Mouse (Mus musculus): ENCODE data around the gene Mtf1. TPM values are rescaled to one million over a fixed set of nuclear protein-coding genes. Genes with fewer than 3 reads are reported as not detected.

Gene Mtf1
- polyA plus RNA-seq (2017; shearing (Covaris generic)), result 10 to 100 TPM; 20.1 to 23.4 TPM

DNA sequence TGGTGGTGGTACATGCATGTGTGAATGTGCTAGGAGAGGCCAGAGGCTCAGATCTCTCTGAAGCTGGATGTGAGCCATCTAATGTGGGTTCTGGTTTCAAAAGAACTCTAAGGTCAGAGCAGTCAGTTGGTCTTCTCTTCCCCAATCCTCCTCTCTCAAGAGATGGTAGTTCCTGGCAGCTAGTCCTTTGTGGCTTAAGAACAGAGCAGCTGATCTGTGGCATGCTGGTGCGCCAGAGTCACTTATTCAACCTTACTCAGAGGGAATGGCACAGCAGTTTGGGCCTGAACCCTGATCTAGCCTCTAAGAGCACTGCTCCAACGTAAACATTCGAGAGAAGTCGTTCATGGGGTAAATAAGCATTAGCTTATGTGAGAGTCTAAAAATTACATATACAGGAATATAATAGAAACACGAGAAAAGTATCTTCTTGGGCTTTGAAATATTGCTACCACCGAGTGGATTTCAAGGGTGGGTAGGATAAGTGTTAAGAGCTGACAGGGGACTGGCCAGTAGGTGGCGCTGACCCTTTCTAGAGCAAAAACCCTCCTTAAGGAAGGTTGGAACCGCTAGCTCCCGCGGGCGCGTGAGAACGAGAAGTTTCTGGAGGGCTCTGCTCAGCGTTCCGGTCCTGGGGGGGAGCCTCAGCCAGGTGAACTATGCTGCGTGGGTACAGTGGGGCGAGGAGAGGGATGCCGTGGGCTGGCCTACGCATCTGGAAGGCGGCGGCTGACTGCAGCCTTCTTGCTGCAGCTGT lies at the start of gene Mtf1:
Mtf1 (plus strand) TSS at position 553 of the 757 bp plus-strand sequence.

DNA sequence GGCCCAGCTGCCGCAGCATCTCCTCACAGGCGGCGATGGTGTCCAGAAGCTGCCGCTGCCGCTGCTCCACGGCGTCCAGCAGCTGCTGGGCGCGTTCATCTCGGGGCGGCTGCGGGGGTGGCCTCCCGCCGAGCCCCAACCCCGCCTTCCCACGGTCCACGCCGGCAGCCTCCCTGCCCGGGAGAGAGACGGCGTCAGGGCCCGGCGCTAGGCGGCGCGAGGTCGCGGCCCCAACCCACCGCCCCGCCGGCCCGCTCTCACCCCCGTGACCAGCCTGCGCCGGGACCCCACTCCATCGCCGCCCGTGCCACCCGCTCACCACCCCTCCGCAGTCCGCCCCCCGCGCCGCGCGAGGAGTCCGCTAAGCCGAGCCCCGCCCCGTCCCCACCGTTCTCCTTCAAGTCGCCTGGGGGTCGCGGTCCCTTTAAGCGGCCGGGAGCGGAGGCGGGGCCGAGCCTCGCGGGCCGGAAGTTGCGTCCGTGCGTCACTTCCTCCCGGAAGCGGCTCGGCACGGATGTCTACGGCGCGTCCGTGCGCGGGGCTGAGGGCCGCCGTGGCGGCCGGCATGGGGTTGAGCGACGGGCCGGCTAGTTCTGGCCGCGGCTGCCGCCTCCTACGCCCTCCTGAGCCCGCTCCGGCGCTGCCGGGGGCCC lies 48.5 kb downstream of the Mtf1 start, which contains the start of gene Yrdc:
Yrdc (plus strand) TSS at position 419 of the 653 bp plus-strand sequence.

DNA sequence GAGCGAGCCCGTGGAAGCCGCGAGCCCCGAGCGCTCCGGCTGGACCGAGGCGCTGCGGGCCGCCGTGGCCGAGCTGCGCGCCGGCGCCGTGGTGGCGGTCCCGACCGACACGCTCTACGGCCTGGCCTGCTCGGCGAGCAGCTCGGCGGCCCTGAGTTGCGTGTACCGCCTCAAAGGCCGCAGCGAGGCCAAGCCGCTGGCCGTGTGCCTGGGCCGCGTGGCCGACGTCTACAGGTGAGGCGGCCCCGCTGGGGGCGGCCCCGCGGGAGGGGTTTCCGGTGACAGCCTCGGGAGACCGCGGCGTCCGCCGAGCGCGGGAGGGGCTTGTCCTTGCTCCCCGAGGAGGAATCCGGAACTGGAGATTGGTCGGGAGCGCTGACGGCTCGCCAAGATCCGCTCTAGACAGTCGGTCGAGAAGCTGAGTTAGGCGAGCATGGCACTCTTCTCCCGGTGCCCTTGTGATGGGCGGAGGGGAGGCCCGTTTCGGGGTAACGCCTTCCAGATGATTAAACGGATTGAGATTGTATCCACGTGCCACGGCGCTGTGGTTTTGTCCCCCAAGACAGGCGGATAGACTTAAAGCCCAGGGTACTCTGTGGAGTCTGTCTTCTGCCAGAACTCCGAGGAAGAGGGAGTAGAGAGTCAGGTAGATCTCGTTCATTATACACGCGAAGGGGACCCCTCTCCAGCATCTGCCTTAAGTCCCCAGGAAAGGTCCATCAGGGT lies 49.2 kb downstream of the Mtf1 start, which contains the start of gene 1110065P20Rik:
1110065P20Rik (minus strand) TSS at position 264 of the 726 bp plus-strand sequence.

DNA sequence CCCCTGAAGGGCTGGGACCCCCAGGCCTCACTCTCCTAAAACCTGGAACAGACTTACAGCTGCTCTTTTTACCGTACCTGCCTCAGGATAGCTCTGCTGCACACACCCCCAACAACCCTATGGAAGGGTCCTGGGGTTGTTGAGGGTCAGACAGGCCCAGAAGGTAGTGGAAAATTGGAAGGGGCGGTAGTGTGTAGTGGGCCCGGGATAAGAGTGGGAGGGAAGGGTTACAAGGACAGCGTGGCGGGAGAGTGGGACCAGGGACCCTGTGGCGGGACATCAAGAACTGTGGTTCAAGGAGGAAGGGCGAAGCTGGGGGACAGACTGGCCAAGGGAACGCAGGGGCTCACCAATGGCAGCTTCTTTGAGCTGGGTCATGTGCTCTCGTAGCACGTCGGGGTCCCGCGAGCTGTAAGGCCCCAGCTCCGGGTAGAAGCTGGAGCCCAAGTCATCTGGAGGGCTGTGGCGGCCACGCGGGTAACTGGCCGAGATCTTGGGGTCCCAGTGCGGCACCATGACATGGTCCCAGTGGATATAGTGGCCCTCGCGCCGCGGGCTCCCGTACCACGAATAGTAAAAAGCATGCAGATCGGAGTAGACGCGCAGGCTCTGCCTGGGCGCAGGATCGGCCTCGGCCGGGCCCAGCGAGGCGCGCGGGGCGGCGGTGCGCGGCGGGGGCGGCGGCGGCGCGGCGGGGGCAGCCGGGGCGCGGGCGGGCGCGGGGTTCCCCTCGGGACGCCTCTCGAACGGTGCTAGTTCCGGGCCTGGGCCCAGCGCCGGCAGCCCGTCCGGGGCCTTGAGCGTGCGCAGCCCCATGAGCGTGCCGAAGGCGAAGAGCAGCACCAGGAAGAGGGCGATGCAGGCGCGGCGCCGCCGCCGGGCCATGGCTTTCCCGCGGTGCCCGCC lies 59.6 kb downstream of the Mtf1 start, which contains the start of gene Maneal:
Maneal (minus strand) TSS at position 889 of the 906 bp plus-strand sequence.

DNA sequence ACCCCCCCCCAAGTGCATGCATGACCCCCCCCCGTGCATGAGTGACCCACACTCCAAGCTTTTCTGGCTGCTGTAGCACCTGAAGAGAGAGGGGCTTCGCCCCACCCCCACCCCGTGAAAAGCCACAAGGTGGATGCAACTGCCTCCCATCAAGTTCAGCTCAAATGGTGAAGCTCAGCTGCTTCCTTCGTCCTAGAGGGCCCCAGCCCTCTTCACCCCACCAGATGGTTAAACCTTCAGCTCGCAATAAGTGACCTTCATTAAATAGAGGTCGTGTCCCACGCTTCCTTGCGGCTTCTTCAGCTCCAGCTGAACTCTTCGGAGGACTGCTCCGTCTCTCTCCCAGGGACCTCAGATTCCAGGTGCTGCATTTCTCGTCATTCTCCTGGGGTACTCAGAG lies 78.7 kb downstream of the Mtf1 start, which contains the start of gene Epha10:
Epha10 (plus strand) TSS at position 301 of the 400 bp plus-strand sequence.

Other genes starting within 250 kb of the Mtf1 start
- under 1 TPM; 0.31 to 0.60 TPM for gene 3100002H09Rik, start 191.3 kb upstream of the Mtf1 start, polyA plus RNA-seq (2017; shearing (Covaris generic))
- under 1 TPM in 1 of 2 experiments, not detected in 1; 0.11 TPM for gene Pou3f1, start 145.3 kb upstream of the Mtf1 start, polyA plus RNA-seq (2017; shearing (Covaris generic))
- 10 to 100 TPM; 63.2 to 64.8 TPM for gene Utp11, start 108.5 kb upstream of the Mtf1 start, polyA plus RNA-seq (2017; shearing (Covaris generic))
- gene Fhl3, start 101.4 kb upstream of the Mtf1 start, polyA plus RNA-seq (2017; shearing (Covaris generic)), result under 1 TPM; 0.69 to 0.98 TPM
- 100 to 1,000 TPM; 110 to 142 TPM for gene Sf3a3, start 87.3 kb upstream of the Mtf1 start, polyA plus RNA-seq (2017; shearing (Covaris generic))
- 100 to 1,000 TPM; 102 to 110 TPM for gene Inpp5b, start 60.3 kb upstream of the Mtf1 start, polyA plus RNA-seq (2017; shearing (Covaris generic))
- 10 to 100 TPM; 66.2 to 98.8 TPM for gene Yrdc, start 48.6 kb downstream of the Mtf1 start, polyA plus RNA-seq (2017; shearing (Covaris generic))
- gene 1110065P20Rik, start 49.1 kb downstream of the Mtf1 start, polyA plus RNA-seq (2017; shearing (Covaris generic)), result 10 to 100 TPM; 24.1 to 36.1 TPM
- gene Maneal, start 60.1 kb downstream of the Mtf1 start, polyA plus RNA-seq (2017; shearing (Covaris generic)), result 1 to 10 TPM; 1.8 to 2.5 TPM
- under 1 TPM in 1 of 2 experiments, not detected in 1; 0.12 TPM for gene Epha10, start 78.8 kb downstream of the Mtf1 start, polyA plus RNA-seq (2017; shearing (Covaris generic))
- 1 to 10 TPM; 6.3 to 9.8 TPM for gene 9930104L06Rik, start 134.9 kb downstream of the Mtf1 start, polyA plus RNA-seq (2017; shearing (Covaris generic))
- 10 to 100 TPM; 25.4 to 26.0 TPM for gene Cdca8, start 137.2 kb downstream of the Mtf1 start, polyA plus RNA-seq (2017; shearing (Covaris generic))
- gene Rspo1, start 184.3 kb downstream of the Mtf1 start, polyA plus RNA-seq (2017; shearing (Covaris generic)), result not detected
- gene Gnl2, start 214.5 kb downstream of the Mtf1 start, polyA plus RNA-seq (2017; shearing (Covaris generic)), result 10 to 100 TPM; 71.1 to 88.8 TPM

All from activated CD4-positive, CD25-positive, alpha-beta regulatory T cell (primary cell).